Mouse (Mus musculus): ENCODE results near the gene Gipc1. TPM values are rescaled to one million over a fixed set of nuclear protein-coding genes. Genes with fewer than 3 reads are reported as not detected.
A peak's percentile ranks its signal among the peaks of the same experiment; 100 is the strongest.

The Gipc1 gene
- polyA plus RNA-seq, 1 experiment from 2014 or later = 172 TPM

DNA sequence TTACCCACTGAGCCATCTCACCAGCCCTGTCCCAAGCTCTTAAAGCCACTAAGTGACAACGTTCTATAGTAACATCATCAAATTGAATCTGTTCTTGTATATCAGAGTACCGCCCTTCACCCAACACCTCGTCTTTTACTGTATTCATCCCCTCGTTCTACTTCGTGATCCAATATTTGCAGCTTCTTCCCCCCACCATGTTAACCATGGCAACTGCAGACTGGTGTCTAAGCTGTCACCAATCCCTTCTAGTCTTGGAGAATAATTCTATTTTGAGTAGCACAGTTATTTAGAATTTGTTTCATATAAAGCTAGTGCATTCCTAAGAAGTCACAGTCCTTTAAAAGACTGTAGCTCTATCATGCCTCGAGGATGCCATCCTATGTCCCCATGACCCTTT is 36.8 kb downstream of the Gipc1 start:
- no peak overlapping the region for H3K27ac ChIP-seq
- no peaks in the 10 kb centered on the region for H3K4me1 ChIP-seq (replicated peaks)
- no peaks in the 10 kb centered on the region for H3K9me3 ChIP-seq
- H3K4me3 ChIP-seq (replicated peaks) = no peak overlapping the region
- H3K9ac ChIP-seq (replicated peaks) = no peak overlapping the region
- WGBS = 91% methylated on average over 6 of the region's 6 CpGs
- no peak overlapping the region for H3K4me2 ChIP-seq (replicated peaks)
- no peaks in the 10 kb centered on the region for H3K27me3 ChIP-seq
- ATAC-seq = no peak
- H3K36me3 ChIP-seq = peaks cover 68% of the 10 kb centered on the region

DNA sequence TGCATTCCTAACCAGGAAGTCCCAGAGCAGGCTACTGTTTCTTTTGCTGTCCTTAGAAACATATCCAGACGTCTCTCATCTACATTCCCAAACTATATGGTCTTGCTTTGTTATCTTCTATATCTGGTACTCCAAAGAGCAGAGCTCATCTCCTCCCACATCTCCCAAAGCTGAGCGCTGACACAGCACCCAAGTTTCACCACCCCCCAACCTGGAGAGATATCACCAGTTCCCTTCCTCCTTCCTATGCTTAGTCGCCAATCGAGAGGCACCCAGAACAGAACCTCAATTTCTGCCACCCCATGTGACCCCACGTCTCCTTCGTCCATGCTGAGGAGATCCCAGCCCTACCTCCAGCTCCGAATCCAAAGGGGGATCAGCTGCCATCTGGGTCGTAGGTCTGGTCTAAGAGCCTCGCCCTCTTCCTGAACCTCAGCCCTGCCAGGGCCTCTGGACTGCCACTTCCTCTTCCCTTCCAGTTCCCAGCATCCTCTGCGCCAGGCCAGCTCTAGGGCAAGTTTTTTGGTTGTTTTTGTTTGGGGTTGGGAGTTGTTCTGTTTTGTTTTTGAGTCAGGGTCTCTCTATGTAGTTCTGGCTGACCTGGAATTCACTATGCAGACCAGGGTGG is 41.2 kb downstream of the Gipc1 start:
- Histone ChIP-seq H3K36me3 (peaks cover 35% of the 10 kb centered on the region), H3K27me3 (no peaks in the 10 kb centered on the region), H3K9me3 (no peaks in the 10 kb centered on the region), H3K9ac (replicated peaks) (no peak overlapping the region; the same call in 1 of the 2 replicates), H3K27ac (no peak overlapping the region), H3K4me2 (replicated peaks) (no peak overlapping the region), H3K4me3 (replicated peaks) (no peak overlapping the region), H3K4me1 (replicated peaks) (peaks cover 16% of the 10 kb centered on the region)
- 88% methylated on average over 10 of the region's 10 CpGs for WGBS
- ATAC-seq = no peak

- 88% methylated on average over 11 of the region's 11 CpGs for WGBS
- Histone ChIP-seq H3K9me3 (no peaks in the 10 kb centered on the region), H3K4me1 (replicated peaks) (peaks cover 20% of the 10 kb centered on the region), H3K9ac (replicated peaks) (0 out of 2 replicates have a peak overlapping the region, but pooled peaks have one; percentile 19), H3K27me3 (no peaks in the 10 kb centered on the region), H3K36me3 (peaks cover 32% of the 10 kb centered on the region), H3K27ac (no peak overlapping the region), H3K4me3 (replicated peaks) (no peak overlapping the region), H3K4me2 (replicated peaks) (no peak overlapping the region)
- ATAC-seq = no peak
Observed at GRCm38 (mm10) chr8:83694369-83695160, 42.1 kb downstream of the Gipc1 start.

GRCm38 (mm10) chr8:83695351-83696106 is 43.1 kb downstream of the Gipc1 start:
- ATAC-seq = no peak
- no peaks in the 10 kb centered on the region for H3K9me3 ChIP-seq
- H3K4me3 ChIP-seq (replicated peaks) = no peak overlapping the region
- peaks cover 23% of the 10 kb centered on the region for H3K36me3 ChIP-seq
- H3K4me2 ChIP-seq (replicated peaks) = no peak overlapping the region
- H3K9ac ChIP-seq (replicated peaks) = no peak overlapping the region
- no peak overlapping the region for H3K27ac ChIP-seq
- H3K27me3 ChIP-seq = no peaks in the 10 kb centered on the region
- 89% methylated on average over 10 of the region's 17 CpGs for WGBS
- peaks cover 27% of the 10 kb centered on the region for H3K4me1 ChIP-seq (replicated peaks)

DNA sequence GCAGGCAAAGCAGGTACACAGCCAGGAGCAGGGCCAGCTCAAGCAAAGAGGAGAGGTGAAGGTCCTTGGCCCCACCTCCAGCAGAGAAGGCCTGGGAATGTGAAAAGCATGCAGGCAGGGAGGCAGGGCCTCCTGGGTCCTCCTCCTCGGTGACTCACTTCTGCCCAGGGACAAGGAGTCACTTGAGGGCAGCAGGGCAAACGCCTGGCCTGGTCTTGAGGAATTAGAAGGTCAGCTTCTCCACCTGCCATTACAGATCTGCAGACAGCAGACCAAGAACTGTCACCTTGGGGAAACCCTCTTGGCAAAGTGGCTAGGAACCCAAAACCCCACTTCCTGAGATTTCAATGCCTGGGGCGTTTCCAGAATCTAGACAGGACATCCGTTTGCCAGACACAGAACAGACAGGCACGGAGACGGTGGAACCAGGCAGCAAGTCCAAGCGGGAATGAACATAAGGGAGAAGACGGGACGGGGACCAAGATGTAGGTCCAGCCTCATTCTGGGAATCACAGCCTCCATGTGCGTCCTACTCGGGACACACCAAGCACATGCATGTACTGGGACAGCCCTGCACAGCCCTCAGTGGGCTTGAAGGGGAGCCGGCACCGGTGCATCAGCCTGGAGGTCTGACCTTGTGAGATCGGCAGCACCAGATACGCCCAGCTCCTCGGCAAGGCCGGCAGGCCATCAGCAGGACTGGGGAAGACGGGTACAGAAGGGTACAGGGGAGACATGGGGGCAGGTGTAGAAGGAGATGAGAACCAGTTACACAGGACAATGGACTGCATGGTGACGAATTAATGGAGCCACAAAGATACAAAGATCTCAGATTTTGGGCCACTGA is 45.1 kb downstream of the Gipc1 start:
- H3K27ac ChIP-seq = 0 out of 2 replicates have a peak overlapping the region, but pooled peaks have one; percentile 19
- H3K27me3 ChIP-seq = no peaks in the 10 kb centered on the region
- H3K36me3 ChIP-seq = peaks cover 2% of the 10 kb centered on the region
- WGBS = 68% methylated on average over 19 of the region's 19 CpGs
- peak overlapping the region; percentile 96 for H3K4me2 ChIP-seq (replicated peaks)
- peaks cover 27% of the 10 kb centered on the region for H3K4me1 ChIP-seq (replicated peaks)
- no peaks in the 10 kb centered on the region for H3K9me3 ChIP-seq
- ATAC-seq = peak; percentile 28; the same call in 1 of the 2 replicates
- peak overlapping the region; percentile 95 for H3K9ac ChIP-seq (replicated peaks)
- peak overlapping the region; percentile 93 for H3K4me3 ChIP-seq (replicated peaks)

DNA sequence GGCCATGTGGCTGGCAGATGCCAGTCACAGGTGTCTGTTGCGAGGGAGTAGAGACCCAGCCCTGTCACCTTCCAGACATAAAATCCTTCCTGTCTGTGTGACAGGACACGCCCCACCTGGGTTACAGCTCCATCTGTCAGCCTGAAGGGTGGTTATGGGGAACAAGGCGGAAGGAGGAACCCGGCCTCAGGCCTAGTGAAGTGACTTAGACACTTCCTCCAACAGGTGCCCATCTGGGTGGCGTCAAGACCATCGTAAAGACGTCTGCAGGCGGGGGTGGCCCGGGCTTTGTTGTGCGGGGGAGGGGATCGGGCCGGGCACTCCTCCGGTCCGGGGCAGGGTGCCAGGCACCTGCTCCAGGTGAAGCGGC is 45.8 kb downstream of the Gipc1 start:
- Histone ChIP-seq H3K9ac (replicated peaks) (peak overlapping the region; percentile 95), H3K4me3 (replicated peaks) (peak overlapping the region; percentile 93), H3K27ac (peak overlapping the region; percentile 75; the same call in 1 of the 2 replicates), H3K9me3 (no peaks in the 10 kb centered on the region), H3K4me1 (replicated peaks) (peaks cover 27% of the 10 kb centered on the region), H3K4me2 (replicated peaks) (peak overlapping the region; percentile 96), H3K36me3 (no peaks in the 10 kb centered on the region), H3K27me3 (no peaks in the 10 kb centered on the region)
- ATAC-seq = peak; percentile 38
- WGBS = 5% methylated on average over 15 of the region's 15 CpGs

DNA sequence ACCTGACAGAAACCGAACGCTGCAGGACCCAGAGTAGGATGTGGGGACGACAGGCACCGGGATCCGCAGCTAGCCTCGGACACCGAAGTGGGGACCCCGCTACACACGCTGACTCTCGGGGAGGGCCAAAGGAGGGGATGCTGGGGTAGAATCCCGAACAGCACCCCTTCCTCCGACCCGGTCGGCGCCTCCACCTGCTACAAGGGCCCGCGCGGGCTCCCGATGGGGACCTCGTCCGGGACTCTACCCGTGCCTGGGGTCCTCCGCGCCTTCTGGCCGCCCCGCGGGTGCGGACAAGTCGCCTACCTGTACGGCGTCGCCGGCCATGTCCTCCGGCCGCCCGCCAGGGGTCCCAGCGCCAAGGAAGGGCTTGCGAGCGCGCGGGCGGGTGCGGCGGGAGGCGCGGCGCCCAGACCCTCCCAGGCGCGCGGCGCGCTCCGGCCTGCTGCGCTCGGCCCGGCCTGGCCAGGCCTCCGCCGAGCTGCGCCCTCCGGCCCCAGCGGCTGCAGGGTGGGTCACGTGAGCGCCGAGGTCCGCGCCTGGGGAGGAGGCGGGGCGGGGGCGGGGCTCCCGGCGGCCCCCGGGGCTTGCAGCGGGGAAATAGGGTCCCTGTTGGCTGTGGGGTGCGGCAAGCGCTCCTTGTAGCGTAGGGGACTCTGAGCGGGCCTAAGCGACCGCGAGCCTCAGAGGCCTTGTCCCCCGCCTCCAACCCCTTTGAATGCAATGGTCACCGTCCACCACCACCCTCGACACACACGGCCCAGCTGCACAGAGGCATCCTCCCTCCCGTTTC is 46.4 kb downstream of the Gipc1 start, which contains the start of gene Pkn1:
Gene Pkn1, minus strand, starts transcription at position 519 of the 793 bp plus-strand sequence.
- under 1% methylated on average over 78 of the region's 85 CpGs for WGBS
- no peaks in the 10 kb centered on the region for H3K9me3 ChIP-seq
- ATAC-seq = peak; percentile 89

GRCm38 (mm10) chr8:83699566-83699965 is 47.1 kb downstream of the Gipc1 start:
- peak overlapping the region; percentile 93 for H3K4me3 ChIP-seq (replicated peaks)
- no peaks in the 10 kb centered on the region for H3K36me3 ChIP-seq
- H3K4me2 ChIP-seq (replicated peaks) = peak overlapping the region; percentile 96
- 52% methylated on average over 9 of the region's 9 CpGs for WGBS
- H3K27me3 ChIP-seq = no peaks in the 10 kb centered on the region
- H3K9ac ChIP-seq (replicated peaks) = peak overlapping the region; percentile 95
- peak overlapping the region; percentile 75 for H3K27ac ChIP-seq
- H3K9me3 ChIP-seq = no peaks in the 10 kb centered on the region
- ATAC-seq = no peak
- H3K4me1 ChIP-seq (replicated peaks) = peaks cover 27% of the 10 kb centered on the region

More for the DNA sequence above, 46.4 kb downstream of the Gipc1 start, which contains the start of gene Pkn1:
- peak within 1 kb of the TSS; percentile 95 for H3K9ac ChIP-seq (replicated peaks)
- H3K36me3 ChIP-seq = no peaks in the 10 kb centered on the region
- no peaks in the 10 kb centered on the region for H3K27me3 ChIP-seq
- peak within 1 kb of the TSS; percentile 75 for H3K27ac ChIP-seq
- peaks cover 27% of the 10 kb centered on the region for H3K4me1 ChIP-seq (replicated peaks)
- H3K4me2 ChIP-seq (replicated peaks) = peak within 1 kb of the TSS; percentile 96
- peak within 1 kb of the TSS; percentile 93 for H3K4me3 ChIP-seq (replicated peaks)

- Histone ChIP-seq H3K4me3 (replicated peaks) (no peak overlapping the region), H3K4me2 (replicated peaks) (no peak overlapping the region), H3K27ac (no peak overlapping the region), H3K27me3 (no peaks in the 10 kb centered on the region), H3K9ac (replicated peaks) (no peak overlapping the region), H3K4me1 (replicated peaks) (peaks cover 27% of the 10 kb centered on the region), H3K9me3 (no peaks in the 10 kb centered on the region), H3K36me3 (no peaks in the 10 kb centered on the region)
- no peak for ATAC-seq
- 84% methylated on average over 9 of the region's 9 CpGs for WGBS
Observed at GRCm38 (mm10) chr8:83700423-83701085, 48.1 kb downstream of the Gipc1 start.

DNA sequence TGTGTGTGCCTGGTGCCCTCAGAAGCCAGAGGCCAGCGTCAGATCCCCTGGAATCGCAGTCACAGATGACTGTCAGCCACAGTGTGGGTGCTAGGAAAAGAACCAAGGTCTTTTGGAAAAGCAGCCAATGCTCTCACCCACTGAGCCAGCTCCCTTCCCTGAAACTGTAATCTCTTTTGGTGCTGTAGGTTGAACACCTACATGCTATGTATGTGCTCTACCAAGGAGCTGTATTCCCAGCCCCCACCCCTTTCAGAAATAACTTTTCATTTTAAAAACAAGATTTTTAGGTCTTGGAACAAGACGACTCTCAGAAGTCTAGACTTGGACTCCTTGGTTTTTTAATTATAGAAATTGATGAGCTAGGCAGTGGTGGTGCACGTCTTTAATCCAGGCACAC is 50.9 kb downstream of the Gipc1 start:
- 88% methylated on average over 4 of the region's 4 CpGs for WGBS
- H3K9me3 ChIP-seq = no peaks in the 10 kb centered on the region
- peaks cover 11% of the 10 kb centered on the region for H3K4me1 ChIP-seq (replicated peaks)
- H3K27ac ChIP-seq = no peak overlapping the region
- no peak overlapping the region for H3K4me2 ChIP-seq (replicated peaks)
- H3K9ac ChIP-seq (replicated peaks) = no peak overlapping the region
- H3K27me3 ChIP-seq = no peaks in the 10 kb centered on the region
- ATAC-seq = no peak
- no peak overlapping the region for H3K4me3 ChIP-seq (replicated peaks)
- H3K36me3 ChIP-seq = no peaks in the 10 kb centered on the region
